Mouse (Mus musculus) cortical plate, adult 2 months (tissue): ENCODE results near the gene Atp2b4. TPM values are rescaled to one million over a fixed set of nuclear protein-coding genes. Genes with fewer than 3 reads are reported as not detected.

ENCODE experiments used
- H3K27ac ChIP-seq: fragments of 200-500 bp; 2 replicates; pipeline ENCODE4 v1.5.1; 2012; ENCODE audit warnings: low read length, control low read depth, inconsistent platforms; ENCODE audit not compliant: insufficient read depth
- H3K4me1 ChIP-seq: fragments of 200-500 bp; 2 replicates; pipeline ENCODE4 v1.6.1; 2011; ENCODE audit warnings: low read length; ENCODE audit not compliant: control insufficient read depth, insufficient read depth
- H3K4me3 ChIP-seq: fragments of 200-500 bp; 2 replicates; pipeline ENCODE4 v1.5.1; 2011; ENCODE audit warnings: mild to moderate bottlenecking, low read length, control low read depth; ENCODE audit not compliant: insufficient read depth
- CTCF ChIP-seq: fragments of 200-500 bp; IDR thresholded peaks from 2 replicates; pipeline ENCODE4 v1.5.1; 2011; ENCODE audit warnings: mild to moderate bottlenecking, control low read depth, low read length; ENCODE audit not compliant: insufficient read depth; ENCODE audit errors: extremely low read depth
- POLR2A ChIP-seq: fragments of 200-500 bp; IDR thresholded peaks from 2 replicates; pipeline ENCODE4 v1.6.1; 2011; ENCODE audit warnings: mild to moderate bottlenecking, low read length, control low read depth; ENCODE audit not compliant: insufficient read depth; ENCODE audit errors: extremely low read depth
- polyA plus RNA-seq: library from polyadenylated mRNA; depleted of rRNA; stranded (reverse); fragments of >200 nt; gene quantifications from 2 replicates; pipeline ENCODE4 v1.2.3, GENCODE M21; 2012

Gene Atp2b4
- polyA plus RNA-seq, 1 experiment: 63.4 TPM

GRCm38 (mm10) chr1:133754317-133754868, 46.4 kb downstream of the Atp2b4 start:
- TF ChIP-seq CTCF (no peak), POLR2A (no peak)
- Histone ChIP-seq H3K27ac (no peak overlapping the region), H3K4me1 (no peaks in the 10 kb centered on the region)

DNA sequence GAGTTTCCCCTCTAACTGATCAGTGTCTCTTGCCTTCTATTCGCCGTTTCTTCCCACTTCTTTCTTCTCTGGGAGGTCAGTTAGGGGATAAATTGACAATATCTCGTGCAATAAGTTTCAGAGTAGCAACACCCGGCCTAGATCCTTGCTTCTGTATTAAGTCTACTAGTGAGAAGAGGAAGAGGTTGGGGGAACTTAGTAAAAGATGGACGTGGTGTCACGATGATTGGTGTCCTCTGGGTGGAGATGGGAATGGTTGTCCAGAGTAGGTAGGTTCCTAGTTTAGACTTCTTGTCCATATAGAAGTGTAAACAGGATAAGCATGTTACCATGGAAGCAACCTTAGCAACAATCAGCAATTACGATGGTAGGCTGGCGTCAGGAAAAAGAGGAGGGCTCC, 47.5 kb downstream of the Atp2b4 start:
- no peaks in the 10 kb centered on the region for H3K4me1 ChIP-seq
- no peak overlapping the region for H3K27ac ChIP-seq
- H3K4me3 ChIP-seq: no peak overlapping the region
- TF ChIP-seq CTCF (no peak), POLR2A (no peak)

More at GRCm38 (mm10) chr1:133754317-133754868, 46.4 kb downstream of the Atp2b4 start:
- H3K4me3 ChIP-seq: no peak overlapping the region

GRCm38 (mm10) chr1:133751621-133752020, 49.2 kb downstream of the Atp2b4 start:
- Histone ChIP-seq H3K4me3 (no peak overlapping the region), H3K27ac (no peak overlapping the region), H3K4me1 (no peaks in the 10 kb centered on the region)
- no peak for TF ChIP-seq CTCF
- TF ChIP-seq POLR2A: no peak

- Histone ChIP-seq H3K4me1 (no peaks in the 10 kb centered on the region), H3K27ac (no peak overlapping the region), H3K4me3 (no peak overlapping the region)
- no peak for TF ChIP-seq CTCF
- no peak for TF ChIP-seq POLR2A
Measured at GRCm38 (mm10) chr1:133749954-133750353, 50.9 kb downstream of the Atp2b4 start.

DNA sequence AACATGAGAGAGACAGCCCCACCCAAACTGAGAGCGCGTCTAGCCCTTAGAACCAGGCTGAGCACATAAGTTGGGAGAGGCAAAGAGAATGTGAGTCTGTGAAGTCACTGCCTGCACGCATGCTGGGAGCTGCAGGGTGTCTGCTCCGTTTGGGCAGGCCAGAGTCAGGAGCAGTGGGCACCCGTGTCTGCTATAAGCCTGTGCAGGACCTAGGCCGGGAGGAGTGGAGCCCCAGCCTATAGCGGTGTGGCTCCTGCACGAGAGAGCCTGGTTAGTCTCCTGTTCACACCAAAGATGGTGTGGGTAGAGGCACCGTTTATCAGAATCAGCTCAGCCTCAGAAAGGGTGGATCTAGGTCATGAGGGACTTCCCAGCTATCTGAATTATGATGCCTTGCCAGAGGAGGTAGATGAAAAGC, 55.8 kb downstream of the Atp2b4 start:
- no peak overlapping the region for H3K27ac ChIP-seq
- TF ChIP-seq POLR2A (no peak), CTCF (no peak)
- no peak overlapping the region for H3K4me3 ChIP-seq
- H3K4me1 ChIP-seq: 0 out of 2 replicates have a peak, but pooled peaks cover 2% of the 10 kb centered on the region

GRCm38 (mm10) chr1:133744609-133745008, 56.2 kb downstream of the Atp2b4 start:
- TF ChIP-seq POLR2A (no peak), CTCF (no peak)
- H3K4me1 ChIP-seq: 0 out of 2 replicates have a peak, but pooled peaks cover 2% of the 10 kb centered on the region
- no peak overlapping the region for H3K27ac ChIP-seq

DNA sequence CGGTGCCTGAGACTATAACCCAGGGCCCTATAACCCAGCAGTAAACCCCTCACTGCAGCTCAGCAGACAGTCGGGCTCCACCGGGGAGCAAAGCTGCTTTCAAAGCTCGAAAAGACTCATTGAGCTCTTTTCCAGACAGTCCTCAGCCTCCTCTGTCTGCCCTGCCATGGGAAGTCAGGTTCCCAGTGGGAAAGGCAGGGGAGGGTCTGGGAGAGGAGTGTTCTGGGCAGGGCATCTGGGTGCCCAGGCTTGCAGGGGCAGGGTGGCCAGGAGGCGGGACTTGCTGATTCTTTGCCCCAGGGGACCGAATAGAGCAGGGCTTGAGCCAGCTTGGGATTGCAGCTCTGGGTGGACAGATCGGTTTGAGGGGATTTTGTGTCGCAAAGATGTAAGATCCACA, 58.3 kb downstream of the Atp2b4 start:
- no peak for TF ChIP-seq POLR2A
- TF ChIP-seq CTCF: no peak
- H3K27ac ChIP-seq: no peak overlapping the region
- 0 out of 2 replicates have a peak, but pooled peaks cover 2% of the 10 kb centered on the region for H3K4me1 ChIP-seq
- no peak overlapping the region for H3K4me3 ChIP-seq

More at GRCm38 (mm10) chr1:133744609-133745008, 56.2 kb downstream of the Atp2b4 start:
- no peak overlapping the region for H3K4me3 ChIP-seq

DNA sequence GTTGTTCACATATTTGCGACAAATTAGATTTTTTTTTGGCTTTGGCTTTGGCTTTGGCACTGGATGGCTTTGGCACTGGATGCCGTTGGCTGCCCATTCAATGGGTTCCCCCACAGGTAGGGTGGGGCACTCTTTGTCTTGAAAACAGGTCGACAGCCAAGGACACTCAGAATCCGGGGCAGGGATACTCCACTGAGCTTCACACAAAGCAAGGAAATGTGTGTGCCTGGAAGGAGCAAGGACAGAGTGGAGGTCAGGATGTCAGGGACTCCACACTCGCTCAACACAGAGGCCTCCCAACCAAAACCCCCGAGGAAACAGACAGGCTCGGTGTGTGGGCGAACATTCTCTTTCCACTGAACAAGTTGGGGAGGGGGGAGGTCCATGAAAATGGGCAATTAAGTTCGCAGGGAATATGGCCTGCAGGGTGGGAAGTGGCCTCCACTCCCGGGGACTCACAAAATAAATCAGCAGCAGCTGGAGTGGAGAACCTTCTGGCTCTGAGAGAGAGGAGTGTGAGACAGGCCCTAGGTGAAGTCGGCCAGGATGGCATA, 58.9 kb downstream of the Atp2b4 start:
- Histone ChIP-seq H3K4me1 (0 out of 2 replicates have a peak, but pooled peaks cover 2% of the 10 kb centered on the region), H3K4me3 (no peak overlapping the region), H3K27ac (no peak overlapping the region)
- TF ChIP-seq POLR2A: no peak
- no peak for TF ChIP-seq CTCF

GRCm38 (mm10) chr1:133741171-133741570, 59.7 kb downstream of the Atp2b4 start:
- no peak overlapping the region for H3K27ac ChIP-seq
- H3K4me1 ChIP-seq: peaks cover 4% of the 10 kb centered on the region; the same call in 1 of the 2 replicates
- no peak for TF ChIP-seq CTCF
- no peak for TF ChIP-seq POLR2A
- H3K4me3 ChIP-seq: no peak overlapping the region

DNA sequence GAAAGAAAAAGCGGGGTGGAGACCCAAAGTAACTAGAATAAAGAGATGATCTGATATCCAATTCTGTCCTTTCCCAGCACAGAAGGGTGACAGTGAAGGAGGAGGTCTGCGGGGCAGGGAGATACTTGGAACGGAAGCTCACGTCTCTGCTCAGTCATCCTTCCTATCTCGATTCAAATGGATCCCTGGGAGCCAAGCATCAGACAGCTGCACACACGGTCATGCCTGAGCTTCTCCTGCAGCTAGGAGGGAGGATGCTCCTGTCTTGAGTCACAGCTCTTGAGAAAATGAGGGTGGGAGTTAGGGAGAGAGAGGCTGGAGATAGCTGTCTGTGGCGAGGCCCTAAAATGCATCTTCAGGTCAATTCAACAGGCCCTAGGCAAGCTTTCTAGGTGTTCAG, 64.2 kb downstream of the Atp2b4 start:
- TF ChIP-seq CTCF (no peak), POLR2A (no peak)
- Histone ChIP-seq H3K4me1 (peaks cover 2% of the 10 kb centered on the region; the same call in 1 of the 2 replicates), H3K4me3 (no peak overlapping the region), H3K27ac (no peak overlapping the region)
